Mouse (Mus musculus): ENCODE results near the gene Map7. TPM values are rescaled to one million over a fixed set of nuclear protein-coding genes. Genes with fewer than 3 reads are reported as not detected.

The Map7 gene
- polyA plus RNA-seq, 1 experiment from 2014 or later: 13.2 TPM

DNA sequence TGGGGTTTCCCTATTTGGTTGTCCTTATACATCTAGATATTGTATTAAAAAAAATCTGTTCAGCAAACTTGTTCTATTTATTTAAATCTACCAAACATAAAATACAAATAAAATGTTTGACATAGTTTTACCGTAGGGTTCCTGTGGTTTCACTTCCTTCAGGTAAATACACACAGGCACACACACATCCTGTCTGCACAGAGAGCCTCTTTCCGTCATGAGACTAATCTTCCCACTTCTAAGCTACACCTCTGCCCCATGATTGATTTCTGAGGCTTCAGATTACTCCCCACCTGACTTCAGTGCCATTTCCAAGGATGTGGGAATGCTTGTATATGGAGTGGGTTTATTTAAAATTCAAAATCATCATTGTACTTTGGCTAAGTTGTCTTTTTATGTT is 133.2 kb downstream of the Map7 start:
- no peaks in the 10 kb centered on the region for H3K9me3 ChIP-seq
- H3K9ac ChIP-seq: no peak overlapping the region
- no peaks in the 10 kb centered on the region for H3K27me3 ChIP-seq
- peaks cover 8% of the 10 kb centered on the region for H3K4me1 ChIP-seq
- H3K36me3 ChIP-seq: no peaks in the 10 kb centered on the region
- H3K27ac ChIP-seq: no peak overlapping the region
- no peak overlapping the region for H3K4me3 ChIP-seq
- no peak for ATAC-seq (ENCODE audit: insufficient number of reproducible peaks, low FRiP score, low TSS enrichment, low read depth)
- no peak overlapping the region for H3K4me2 ChIP-seq
- 45% methylated on average over 2 of the region's 2 CpGs for WGBS

DNA sequence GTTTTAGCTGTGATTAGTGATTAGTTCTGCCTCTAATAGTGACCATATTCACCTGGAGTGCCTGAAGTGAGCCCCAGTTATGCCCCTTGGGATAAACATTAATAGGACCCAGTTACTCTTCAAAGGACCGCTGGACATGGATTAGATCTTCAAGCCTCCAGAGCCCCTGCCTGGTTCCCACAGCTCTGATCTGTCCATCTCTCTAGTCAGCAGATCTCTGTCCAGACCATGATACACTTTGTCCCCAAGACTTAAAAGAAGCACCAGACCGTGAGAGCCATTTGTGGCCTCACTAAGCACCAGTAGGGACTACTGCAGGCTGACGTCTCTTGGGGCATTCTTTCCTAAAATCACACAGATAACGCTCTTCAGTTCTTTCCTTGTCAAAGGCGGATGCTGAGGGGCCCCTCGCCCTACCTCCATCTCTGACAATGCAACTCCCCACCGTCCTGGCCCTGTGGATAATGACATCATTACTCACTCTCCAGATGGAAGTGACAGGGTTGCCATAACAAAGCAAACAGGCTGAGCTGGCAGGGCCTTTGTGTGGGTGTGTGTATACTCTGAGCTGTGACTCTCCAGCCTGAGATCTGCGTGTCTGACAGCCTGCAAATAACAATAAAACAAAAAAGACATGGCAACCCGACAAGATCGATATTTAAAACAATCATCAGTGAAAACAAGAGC is 137.2 kb downstream of the Map7 start:
- peaks cover 13% of the 10 kb centered on the region for H3K4me1 ChIP-seq
- no peak overlapping the region for H3K27ac ChIP-seq
- no peaks in the 10 kb centered on the region for H3K9me3 ChIP-seq
- WGBS: 32% methylated on average over 10 of the region's 10 CpGs
- H3K4me3 ChIP-seq: no peak overlapping the region
- no peak overlapping the region for H3K4me2 ChIP-seq
- no peaks in the 10 kb centered on the region for H3K36me3 ChIP-seq
- no peaks in the 10 kb centered on the region for H3K27me3 ChIP-seq
- no peak for ATAC-seq (ENCODE audit: insufficient number of reproducible peaks, low FRiP score, low TSS enrichment, low read depth)
- H3K9ac ChIP-seq: no peak overlapping the region

DNA sequence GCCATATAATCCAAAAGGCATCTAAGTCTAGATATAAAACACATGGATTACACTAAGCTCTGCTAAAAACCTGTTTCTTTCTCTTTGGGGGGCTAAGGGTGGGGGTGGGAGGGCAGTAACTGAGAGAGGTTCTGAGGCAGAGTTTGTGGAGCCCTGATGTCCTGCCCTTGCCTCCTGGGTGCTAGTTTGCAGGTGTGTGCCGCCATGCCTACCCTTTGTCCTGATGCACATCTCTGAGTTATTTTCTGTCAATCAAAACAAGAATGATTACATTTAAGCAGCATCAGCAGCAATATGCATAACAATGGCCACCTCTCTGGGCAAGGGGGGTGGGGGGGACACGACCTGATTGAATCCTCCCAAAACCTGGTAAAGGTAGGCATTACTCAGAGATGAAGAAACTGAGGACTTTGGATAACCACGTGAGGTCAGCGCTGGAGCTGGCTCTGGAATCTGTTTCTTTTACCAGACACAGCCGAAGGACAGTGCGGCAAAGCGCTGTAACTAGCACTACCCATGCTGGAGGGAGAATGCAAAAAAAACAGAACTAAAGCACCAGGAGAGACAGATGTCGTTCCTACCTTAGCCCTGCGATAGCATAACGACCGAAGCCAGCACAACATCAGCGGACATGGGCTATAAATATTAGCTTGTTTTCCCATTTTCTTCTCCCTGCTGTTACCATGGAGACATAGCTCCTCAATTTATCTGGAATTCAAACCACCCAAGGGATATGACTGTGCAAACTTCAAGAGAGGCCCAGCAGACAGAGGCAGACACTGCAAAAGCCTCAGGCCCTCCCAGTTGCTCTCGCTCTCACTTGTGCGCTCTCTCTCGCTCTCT is 137.9 kb downstream of the Map7 start:
- Histone ChIP-seq H3K4me1 (peaks cover 14% of the 10 kb centered on the region), H3K27me3 (no peaks in the 10 kb centered on the region), H3K4me3 (no peak overlapping the region), H3K4me2 (peak overlapping the region; percentile 5; the same call in 1 of the 2 replicates), H3K9me3 (no peaks in the 10 kb centered on the region), H3K27ac (no peak overlapping the region), H3K9ac (no peak overlapping the region), H3K36me3 (no peaks in the 10 kb centered on the region)
- 34% methylated on average over 15 of the region's 15 CpGs for WGBS
- peak; percentile 69; the same call in 1 of the 2 replicates for ATAC-seq (ENCODE audit: insufficient number of reproducible peaks, low FRiP score, low TSS enrichment, low read depth)

DNA sequence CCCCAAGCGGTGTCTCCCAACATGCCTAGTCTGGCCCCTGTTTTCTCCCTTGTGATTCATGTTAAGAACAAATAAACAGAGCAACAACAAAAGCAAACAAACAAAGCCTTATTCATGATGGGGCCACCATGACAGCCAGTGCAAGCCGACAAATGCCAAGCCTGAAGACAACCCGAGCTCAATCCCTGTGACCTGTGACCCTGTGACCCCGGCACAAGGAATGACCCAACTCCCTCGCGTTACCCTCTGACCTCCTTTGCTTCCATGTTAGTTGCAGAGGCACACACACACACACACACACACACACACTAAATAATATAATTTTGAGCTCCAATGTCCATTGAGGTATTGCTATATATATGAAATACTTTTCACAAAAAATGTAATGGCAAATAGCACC is 139.1 kb downstream of the Map7 start:
- Histone ChIP-seq H3K27me3 (no peaks in the 10 kb centered on the region), H3K4me1 (peaks cover 14% of the 10 kb centered on the region), H3K9me3 (no peaks in the 10 kb centered on the region), H3K27ac (no peak overlapping the region), H3K4me3 (no peak overlapping the region), H3K9ac (no peak overlapping the region), H3K4me2 (no peak overlapping the region), H3K36me3 (no peaks in the 10 kb centered on the region)
- WGBS: 75% methylated on average over 6 of the region's 6 CpGs
- no peak for ATAC-seq (ENCODE audit: insufficient number of reproducible peaks, low FRiP score, low TSS enrichment, low read depth)

DNA sequence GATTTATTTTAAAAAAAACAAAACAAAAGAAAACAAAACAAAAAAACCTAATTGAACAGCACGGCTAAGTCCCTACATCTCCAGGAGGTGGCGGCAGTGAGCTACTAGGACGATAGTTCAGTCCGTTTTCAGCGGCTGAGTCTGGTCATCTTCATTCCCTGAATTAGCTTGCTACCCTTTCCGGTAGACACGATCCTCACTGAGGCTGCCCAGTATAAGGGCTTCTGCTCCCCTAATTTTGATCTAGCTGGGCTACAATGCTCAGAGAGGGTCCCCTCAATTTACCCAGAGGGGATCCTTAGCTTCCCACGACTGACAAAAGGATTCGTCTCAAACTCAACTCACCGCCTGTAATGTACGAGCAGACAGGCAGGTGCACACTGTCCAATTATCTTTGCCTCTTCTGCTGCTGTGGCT is 142.2 kb downstream of the Map7 start:
- WGBS: 19% methylated on average over 11 of the region's 11 CpGs
- H3K27me3 ChIP-seq: no peaks in the 10 kb centered on the region
- H3K36me3 ChIP-seq: no peaks in the 10 kb centered on the region
- H3K4me3 ChIP-seq: peak overlapping the region; percentile 14
- H3K4me1 ChIP-seq: peaks cover 14% of the 10 kb centered on the region
- H3K27ac ChIP-seq: no peak overlapping the region
- H3K4me2 ChIP-seq: peak overlapping the region; percentile 48
- no peaks in the 10 kb centered on the region for H3K9me3 ChIP-seq
- H3K9ac ChIP-seq: no peak overlapping the region
- no peak for ATAC-seq (ENCODE audit: insufficient number of reproducible peaks, low FRiP score, low TSS enrichment, low read depth)

DNA sequence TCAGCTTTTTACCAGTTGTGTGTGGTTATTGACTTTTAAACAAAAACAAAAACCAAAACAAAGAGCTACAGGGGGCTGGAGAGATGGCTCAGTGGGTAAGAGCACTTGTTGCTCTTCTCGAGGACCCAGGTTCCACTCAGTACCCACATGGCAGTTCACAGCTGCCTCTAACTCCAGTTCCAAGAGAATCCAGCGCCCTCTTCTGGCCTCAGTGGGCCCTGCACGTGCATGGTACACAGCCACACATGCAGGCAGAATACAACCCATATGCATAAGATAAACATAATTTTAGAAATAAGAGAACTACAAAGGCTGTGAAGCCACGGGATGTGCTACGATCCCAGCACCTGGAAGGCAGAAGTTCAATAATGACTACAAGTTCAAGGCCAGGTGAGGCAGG is 147.7 kb downstream of the Map7 start:
- ATAC-seq (ENCODE audit: insufficient number of reproducible peaks, low FRiP score, low TSS enrichment, low read depth): no peak
- Histone ChIP-seq H3K27ac (no peak overlapping the region), H3K27me3 (no peaks in the 10 kb centered on the region), H3K36me3 (no peaks in the 10 kb centered on the region), H3K9me3 (no peaks in the 10 kb centered on the region), H3K4me1 (no peaks in the 10 kb centered on the region), H3K4me2 (no peak overlapping the region), H3K9ac (no peak overlapping the region), H3K4me3 (no peak overlapping the region)
- 77% methylated on average over 5 of the region's 5 CpGs for WGBS

DNA sequence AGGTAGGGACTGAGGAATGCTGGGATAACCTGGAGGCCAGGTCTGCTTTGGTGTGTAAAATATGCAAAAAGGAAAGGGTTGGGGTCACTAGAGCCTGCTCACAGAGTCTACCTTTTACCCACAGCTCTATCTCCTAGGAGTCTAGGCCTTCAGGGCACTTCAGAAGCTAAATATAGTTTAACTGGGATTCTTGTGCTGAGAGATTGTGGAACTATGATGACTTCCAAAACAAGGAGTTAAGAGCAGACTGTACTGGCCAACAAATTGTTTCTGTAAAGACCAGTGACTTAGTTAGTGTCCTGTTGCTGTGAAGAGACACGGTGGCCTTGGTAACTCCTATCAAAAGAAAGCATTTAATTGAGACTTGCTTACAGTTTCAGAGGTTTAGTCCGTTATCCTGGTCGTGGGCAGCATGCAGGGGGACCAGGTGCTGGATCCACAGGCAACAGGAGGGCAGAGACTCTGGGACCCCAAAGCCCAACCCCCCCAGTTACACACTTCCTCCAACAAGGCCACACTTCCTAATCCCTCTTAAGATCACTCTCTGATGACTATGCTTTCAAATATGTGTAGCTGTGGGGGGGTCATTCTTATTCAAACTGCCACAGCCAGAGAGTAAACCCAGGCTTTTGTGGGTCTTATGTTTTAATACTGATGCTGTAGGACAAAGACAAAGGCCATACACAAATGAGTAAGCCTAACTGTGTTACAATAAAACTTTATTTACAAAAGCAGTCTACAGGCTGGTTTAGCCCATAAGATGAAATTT is 150.1 kb downstream of the Map7 start:
- no peak overlapping the region for H3K4me3 ChIP-seq
- no peaks in the 10 kb centered on the region for H3K27me3 ChIP-seq
- H3K9ac ChIP-seq: no peak overlapping the region
- no peak overlapping the region for H3K27ac ChIP-seq
- no peaks in the 10 kb centered on the region for H3K9me3 ChIP-seq
- H3K36me3 ChIP-seq: no peaks in the 10 kb centered on the region
- ATAC-seq (ENCODE audit: insufficient number of reproducible peaks, low FRiP score, low TSS enrichment, low read depth): no peak
- H3K4me2 ChIP-seq: no peak overlapping the region
- 56% methylated on average over 3 of the region's 3 CpGs for WGBS
- H3K4me1 ChIP-seq: no peaks in the 10 kb centered on the region

DNA sequence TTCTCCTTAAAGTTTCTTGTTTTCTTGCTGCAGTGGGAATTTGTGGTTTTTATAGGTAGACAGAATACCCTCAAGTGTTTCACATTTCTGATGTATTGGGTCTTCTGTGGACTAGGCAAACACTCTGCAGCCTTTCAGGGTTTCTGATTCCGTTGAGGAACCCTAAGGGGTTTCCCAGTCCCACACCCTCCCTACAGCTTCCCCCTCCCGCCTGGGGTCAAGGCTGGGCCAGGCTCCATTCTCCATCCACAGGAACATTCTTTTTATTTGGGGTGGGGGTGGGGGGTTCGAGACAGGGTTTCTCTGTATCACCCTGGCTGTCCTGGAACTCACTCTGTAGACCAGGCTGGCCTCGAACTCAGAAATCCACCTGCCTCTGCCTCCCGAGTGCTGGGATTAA is 150.8 kb downstream of the Map7 start:
- no peak overlapping the region for H3K4me3 ChIP-seq
- no peak overlapping the region for H3K4me2 ChIP-seq
- H3K4me1 ChIP-seq: no peaks in the 10 kb centered on the region
- no peak for ATAC-seq (ENCODE audit: insufficient number of reproducible peaks, low FRiP score, low TSS enrichment, low read depth)
- 78% methylated on average over 5 of the region's 5 CpGs for WGBS
- no peaks in the 10 kb centered on the region for H3K27me3 ChIP-seq
- H3K9ac ChIP-seq: no peak overlapping the region
- no peaks in the 10 kb centered on the region for H3K9me3 ChIP-seq
- no peak overlapping the region for H3K27ac ChIP-seq
- H3K36me3 ChIP-seq: no peaks in the 10 kb centered on the region

DNA sequence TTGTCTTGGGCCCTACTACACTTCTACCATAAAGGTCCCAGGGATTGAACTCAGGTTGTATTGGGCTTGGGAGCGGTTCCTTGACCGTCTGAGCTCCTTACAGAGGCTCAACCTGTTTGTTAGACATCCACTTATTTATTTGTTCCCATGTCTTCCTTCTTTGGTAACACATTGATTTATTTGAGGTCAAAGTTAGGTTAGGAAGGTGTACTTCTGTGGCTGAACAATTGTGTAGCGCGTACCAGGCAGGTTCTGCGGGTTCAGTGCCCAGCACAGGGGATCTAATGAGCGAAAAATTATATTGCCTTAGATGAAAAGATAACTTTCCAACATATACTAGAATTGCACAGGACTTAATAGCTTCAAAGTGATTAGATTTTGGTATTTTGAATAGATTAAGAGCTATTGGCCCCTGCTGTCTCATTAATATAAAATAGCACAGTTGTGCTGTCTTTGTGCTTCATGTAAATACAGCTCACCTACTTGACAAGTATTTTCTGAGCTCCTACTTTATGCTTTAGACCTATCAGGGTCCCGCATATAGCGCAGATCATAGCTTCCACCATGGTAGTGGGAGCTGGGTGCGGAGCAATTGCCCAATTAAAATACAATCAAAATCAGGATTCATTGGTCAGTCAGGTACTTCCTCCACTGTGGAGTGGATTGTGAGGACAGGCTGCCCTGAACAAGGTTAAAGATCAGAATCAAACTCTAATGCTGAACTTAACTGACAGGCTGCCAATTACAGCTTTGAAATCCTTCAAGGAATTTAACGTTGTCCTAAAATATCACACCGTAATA is 162.9 kb downstream of the Map7 start:
- Histone ChIP-seq H3K4me3 (peak overlapping the region; percentile 70), H3K27me3 (no peaks in the 10 kb centered on the region), H3K9ac (peak overlapping the region; percentile 78), H3K4me2 (peak overlapping the region; percentile 56), H3K27ac (peak overlapping the region; percentile 100), H3K9me3 (no peaks in the 10 kb centered on the region), H3K36me3 (no peaks in the 10 kb centered on the region), H3K4me1 (peaks cover 15% of the 10 kb centered on the region)
- WGBS: 49% methylated on average over 11 of the region's 11 CpGs
- no peak for ATAC-seq (ENCODE audit: insufficient number of reproducible peaks, low FRiP score, low TSS enrichment, low read depth)

DNA sequence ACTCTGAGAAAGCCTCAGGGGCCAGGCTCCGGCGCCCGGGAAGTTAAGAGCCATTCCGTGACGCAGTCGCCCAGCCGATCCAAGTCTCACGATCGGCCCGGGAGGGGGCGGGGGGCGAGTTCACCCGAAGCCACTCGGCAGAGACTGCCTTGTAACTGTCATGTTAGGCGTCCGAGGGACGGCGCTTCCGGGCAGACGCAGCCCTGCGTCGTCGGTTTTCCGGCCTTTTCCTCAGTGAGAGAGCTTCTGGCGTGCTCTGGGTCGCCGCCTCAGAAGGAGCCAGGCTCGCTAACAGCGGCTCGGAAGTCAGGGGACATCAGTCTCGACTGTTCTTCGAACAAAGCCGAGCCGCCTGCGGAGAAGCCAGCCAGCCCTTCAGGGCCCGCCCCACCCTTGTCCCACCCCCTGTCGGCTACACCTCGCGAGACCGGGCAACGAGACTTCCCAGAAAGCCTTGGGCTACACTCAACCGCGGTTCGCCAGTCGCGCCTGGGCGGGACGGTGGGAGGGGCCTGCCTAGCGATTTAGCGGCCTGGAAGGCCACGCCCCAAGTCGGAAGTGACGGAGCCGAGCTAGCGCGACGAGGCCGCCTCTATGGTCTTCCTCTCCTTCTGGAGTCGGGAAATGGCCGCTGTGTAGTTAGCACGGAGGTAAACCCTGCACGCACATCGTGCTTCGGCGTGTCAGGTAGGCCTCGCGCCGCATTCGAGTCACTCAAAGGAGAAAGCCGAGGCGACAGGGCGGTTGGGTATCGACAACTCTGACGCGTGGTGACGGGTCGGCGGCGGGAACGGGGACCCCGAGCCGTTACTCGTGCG is 163.9 kb downstream of the Map7 start, which contains the start of gene Bclaf1:
Gene Bclaf1 (plus strand): TSS at position 552 of the 818 bp plus-strand sequence.
- WGBS: under 1% methylated on average over 84 of the region's 84 CpGs
- peak within 1 kb of the TSS; percentile 57 for H3K4me2 ChIP-seq

More for the DNA sequence above, 163.9 kb downstream of the Map7 start, which contains the start of gene Bclaf1:
- peak within 1 kb of the TSS; percentile 95 for H3K9ac ChIP-seq
- peak; percentile 99 for ATAC-seq (ENCODE audit: insufficient number of reproducible peaks, low FRiP score, low TSS enrichment, low read depth)
- H3K27me3 ChIP-seq: no peaks in the 10 kb centered on the region
- peaks cover 15% of the 10 kb centered on the region for H3K4me1 ChIP-seq
- H3K4me3 ChIP-seq: peak within 1 kb of the TSS; percentile 70
- peak within 1 kb of the TSS; percentile 100 for H3K27ac ChIP-seq
- no peaks in the 10 kb centered on the region for H3K9me3 ChIP-seq
- H3K36me3 ChIP-seq: no peaks in the 10 kb centered on the region
